Mouse (Mus musculus) forebrain, embryonic 13.5 days (tissue): Measurements from ENCODE around the gene Igdcc3. TPM values are rescaled to one million over a fixed set of nuclear protein-coding genes. Genes with fewer than 3 reads are reported as not detected.
A peak's percentile ranks its signal among the peaks of the same experiment; 100 is the strongest.
"Not testable (repeated sequence)": the region's sequence is repeated elsewhere in the genome, so short reads cannot be mapped to it uniquely, and the experiment has no call there.

Experiments
- ATAC-seq: fragments of 200-750 bp; cut with Nextera tagmentation; 2 replicates; pipeline ENCODE4 v1.8.0; 2017
- H3K27ac ChIP-seq: fragments of 300-500 bp; sonication (generic); 2 replicates; pipeline ENCODE4 v1.5.1; 2015; ENCODE audit warnings: inconsistent platforms, mild to moderate bottlenecking, moderate library complexity
- H3K27me3 ChIP-seq: fragments of 300-500 bp; sonication (generic); 2 replicates; pipeline ENCODE4 v1.6.1; 2015; ENCODE audit warnings: mild to moderate bottlenecking, inconsistent platforms
- H3K36me3 ChIP-seq: fragments of 300-500 bp; sonication (generic); 2 replicates; pipeline ENCODE4 v1.6.1; 2015; ENCODE audit warnings: mild to moderate bottlenecking, inconsistent platforms; ENCODE audit not compliant: poor library complexity, severe bottlenecking
- H3K4me1 ChIP-seq: fragments of 300-500 bp; sonication (generic); 2 replicates; pipeline ENCODE4 v1.6.1; 2015; ENCODE audit warnings: inconsistent platforms
- H3K4me2 ChIP-seq: fragments of 300-500 bp; sonication (generic); 2 replicates; pipeline ENCODE4 v1.6.1; 2015; ENCODE audit warnings: inconsistent platforms, mild to moderate bottlenecking, moderate library complexity
- H3K4me3 ChIP-seq: fragments of 300-500 bp; sonication (generic); 2 replicates; pipeline ENCODE4 v1.5.1; 2015; ENCODE audit warnings: mild to moderate bottlenecking, inconsistent platforms
- H3K9ac ChIP-seq: fragments of 300-500 bp; sonication (generic); 2 replicates; pipeline ENCODE4 v1.6.1; 2015; ENCODE audit warnings: mild to moderate bottlenecking, inconsistent platforms
- H3K9me3 ChIP-seq: fragments of 300-500 bp; sonication (generic); replicated peaks from 2 replicates; pipeline ENCODE4 v1.6.1; 2016; ENCODE audit warnings: inconsistent platforms
- WGBS: fragments of 180-500 bp; shearing (Covaris S2); methylation state at CpG from one replicate; pipeline ENCODE4 v1.1.7; 2015; 5-methylcytosine and 5-hydroxymethylcytosine counted together
- polyA plus RNA-seq: library from polyadenylated mRNA; unstranded; fragments of >200 nt; fragmentation: Nextera tagmentation; extraction: Ambion mirVana; gene quantifications from 2 replicates; pipeline ENCODE4 v1.2.1, GENCODE M21; 2015

The Igdcc3 gene
- polyA plus RNA-seq, 1 experiment from 2014 or later = 13.2 TPM

DNA sequence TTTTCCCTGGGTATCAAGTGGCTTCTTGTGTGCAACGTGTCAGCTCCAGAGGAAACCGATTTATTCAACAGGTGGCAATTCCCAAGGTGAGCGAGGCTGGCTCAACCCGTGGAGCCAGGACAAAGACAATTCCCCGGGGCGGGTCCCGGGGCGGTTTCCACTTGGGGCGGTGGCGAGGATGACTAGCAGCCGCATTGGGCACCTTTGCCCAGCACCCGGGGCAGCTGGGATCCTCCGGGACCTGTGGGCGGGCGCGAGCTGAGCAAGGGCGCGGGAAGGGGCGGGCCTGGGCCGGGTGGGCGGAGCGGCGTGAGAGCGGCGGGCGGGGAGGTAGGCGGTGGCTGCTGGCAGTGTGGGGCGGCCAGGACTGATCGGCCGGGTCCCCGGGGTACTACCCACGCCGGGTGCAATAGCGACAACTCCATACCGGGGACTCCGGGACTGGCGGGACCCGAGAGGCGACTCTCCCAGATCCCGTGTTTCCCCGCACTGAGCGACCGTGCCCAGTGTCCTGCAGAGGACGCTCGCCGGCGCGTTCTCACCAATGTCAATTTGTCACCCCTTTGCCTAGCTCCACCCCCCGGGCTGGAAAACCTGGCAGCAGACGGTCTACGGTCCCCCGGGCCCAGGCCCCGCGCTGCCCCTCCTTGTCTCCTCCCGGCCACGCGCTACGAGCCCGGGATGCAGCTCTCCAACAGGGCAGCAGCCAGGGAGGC is 73.9 kb downstream of the Igdcc3 start:
- peak overlapping the region; percentile 66 for H3K4me3 ChIP-seq
- peak overlapping the region; percentile 75 for H3K27ac ChIP-seq
- H3K9me3 ChIP-seq = no peaks in the 10 kb centered on the region
- ATAC-seq = peak; percentile 96
- peak overlapping the region; percentile 83 for H3K9ac ChIP-seq
- peaks cover 15% of the 10 kb centered on the region for H3K4me1 ChIP-seq
- no peaks in the 10 kb centered on the region for H3K27me3 ChIP-seq
- peak overlapping the region; percentile 92 for H3K4me2 ChIP-seq
- WGBS = under 1% methylated on average over 59 of the region's 59 CpGs
- H3K36me3 ChIP-seq = no peaks in the 10 kb centered on the region

- Histone ChIP-seq H3K4me1 (peaks cover 15% of the 10 kb centered on the region), H3K36me3 (no peaks in the 10 kb centered on the region), H3K27me3 (no peaks in the 10 kb centered on the region), H3K4me2 (peak overlapping the region; percentile 92), H3K9me3 (no peaks in the 10 kb centered on the region), H3K4me3 (peak overlapping the region; percentile 66), H3K9ac (peak overlapping the region; percentile 83), H3K27ac (peak overlapping the region; percentile 75)
- ATAC-seq = peak; percentile 30
- WGBS = 11% methylated on average over 31 of the region's 31 CpGs
Measured at GRCm38 (mm10) chr9:65215494-65216126, 74.6 kb downstream of the Igdcc3 start.

GRCm38 (mm10) chr9:65216972-65217371 is 76.0 kb downstream of the Igdcc3 start:
- Histone ChIP-seq H3K9ac (no peak overlapping the region), H3K4me3 (no peak overlapping the region), H3K9me3 (no peaks in the 10 kb centered on the region), H3K27ac (no peak overlapping the region), H3K4me1 (peaks cover 15% of the 10 kb centered on the region), H3K4me2 (no peak overlapping the region), H3K36me3 (no peaks in the 10 kb centered on the region), H3K27me3 (no peaks in the 10 kb centered on the region)
- WGBS = 77% methylated on average over 8 of the region's 8 CpGs
- no peak for ATAC-seq

GRCm38 (mm10) chr9:65217661-65218060 is 76.7 kb downstream of the Igdcc3 start:
- Histone ChIP-seq H3K4me1 (peaks cover 15% of the 10 kb centered on the region), H3K36me3 (no peaks in the 10 kb centered on the region), H3K4me2 (no peak overlapping the region), H3K9me3 (no peaks in the 10 kb centered on the region), H3K9ac (no peak overlapping the region), H3K4me3 (no peak overlapping the region), H3K27me3 (no peaks in the 10 kb centered on the region), H3K27ac (no peak overlapping the region)
- no peak for ATAC-seq
- WGBS = 80% methylated on average over 6 of the region's 6 CpGs

DNA sequence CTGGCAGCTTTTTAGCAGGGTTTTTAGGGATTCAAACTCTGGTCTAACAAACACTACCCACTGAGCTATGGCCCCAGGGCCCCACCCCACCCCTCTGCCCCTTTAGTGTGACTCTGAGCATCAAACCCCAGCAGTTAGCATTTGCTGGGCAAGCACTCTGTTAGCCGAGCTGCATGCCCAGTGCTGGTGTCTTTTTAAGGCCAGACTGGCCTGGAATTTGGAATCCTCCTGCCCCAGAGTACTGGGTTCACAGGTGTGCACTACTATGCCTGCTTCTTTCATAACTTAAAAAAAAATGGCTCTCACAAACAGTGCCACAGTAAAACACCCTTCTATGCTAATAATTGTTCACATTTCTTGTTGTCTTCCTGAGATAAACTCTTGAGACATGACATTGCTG is 77.9 kb downstream of the Igdcc3 start:
- no peak overlapping the region for H3K4me2 ChIP-seq
- H3K27ac ChIP-seq = no peak overlapping the region; the same call in 1 of the 2 replicates
- H3K4me3 ChIP-seq = no peak overlapping the region
- no peaks in the 10 kb centered on the region for H3K9me3 ChIP-seq
- H3K9ac ChIP-seq = no peak overlapping the region
- WGBS = 55% methylated on average over 1 of the region's 1 CpGs
- H3K4me1 ChIP-seq = peaks cover 15% of the 10 kb centered on the region
- H3K36me3 ChIP-seq = no peaks in the 10 kb centered on the region
- no peaks in the 10 kb centered on the region for H3K27me3 ChIP-seq
- no peak for ATAC-seq

DNA sequence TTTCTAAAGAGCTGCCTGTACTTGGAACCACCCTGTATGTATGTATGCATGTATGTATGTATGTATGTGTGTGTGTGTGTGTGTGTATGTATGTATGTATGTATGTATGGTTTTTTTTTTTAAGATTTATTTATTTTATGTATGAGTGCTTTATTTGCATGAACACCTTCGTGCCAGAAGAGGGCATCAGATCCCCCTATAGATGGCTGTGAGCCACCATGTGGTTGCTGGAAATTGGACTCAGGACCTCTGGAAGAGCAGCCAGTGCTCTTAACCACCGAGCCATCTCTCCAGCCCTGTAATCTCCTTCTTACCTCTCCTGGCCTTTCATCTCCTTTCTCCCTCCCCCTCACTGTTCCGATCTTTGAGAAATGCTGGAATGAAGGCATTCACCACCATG is 79.4 kb downstream of the Igdcc3 start:
- 40% methylated on average over 3 of the region's 3 CpGs for WGBS

DNA sequence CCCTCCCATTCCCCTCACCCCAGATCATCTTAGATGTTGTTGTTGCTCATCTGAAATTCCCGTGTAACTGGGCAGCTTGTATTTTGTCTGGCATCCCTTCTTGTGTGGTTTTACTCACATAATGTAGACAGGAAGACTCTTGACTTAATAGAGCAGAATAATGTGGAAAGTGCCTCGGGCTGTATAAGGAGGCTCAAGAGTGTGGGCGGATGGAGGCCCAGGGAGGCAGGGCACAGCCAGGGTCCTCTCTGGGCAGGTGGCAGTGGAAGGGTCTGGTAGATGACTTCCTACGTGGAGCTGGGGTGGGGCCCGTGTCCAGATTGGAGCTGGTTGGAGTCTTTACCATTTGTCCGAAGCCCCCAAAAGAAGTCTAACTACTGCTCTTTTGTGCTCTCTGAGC is 82.9 kb downstream of the Igdcc3 start:
- H3K9me3 ChIP-seq = no peaks in the 10 kb centered on the region
- no peaks in the 10 kb centered on the region for H3K4me1 ChIP-seq
- H3K4me2 ChIP-seq = no peak overlapping the region
- H3K9ac ChIP-seq = no peak overlapping the region
- no peaks in the 10 kb centered on the region for H3K36me3 ChIP-seq
- H3K4me3 ChIP-seq = no peak overlapping the region
- H3K27me3 ChIP-seq = no peaks in the 10 kb centered on the region
- WGBS = 88% methylated on average over 6 of the region's 6 CpGs
- ATAC-seq = no peak
- no peak overlapping the region for H3K27ac ChIP-seq

More for the DNA sequence above, 79.4 kb downstream of the Igdcc3 start:
- H3K4me2 ChIP-seq, H3K36me3 ChIP-seq, ATAC-seq, H3K9me3 ChIP-seq, H3K9ac ChIP-seq, H3K4me1 ChIP-seq, H3K27ac ChIP-seq, H3K4me3 ChIP-seq, H3K27me3 ChIP-seq: not testable (repeated sequence)

GRCm38 (mm10) chr9:65225795-65226194 is 84.8 kb downstream of the Igdcc3 start:
- H3K9me3 ChIP-seq = no peaks in the 10 kb centered on the region
- WGBS = 30% methylated on average over 4 of the region's 4 CpGs

GRCm38 (mm10) chr9:65230250-65230649 is 89.3 kb downstream of the Igdcc3 start:
- 76% methylated on average over 6 of the region's 6 CpGs for WGBS
- no peaks in the 10 kb centered on the region for H3K27me3 ChIP-seq
- 0 out of 2 replicates have a peak, but pooled peaks cover 4% of the 10 kb centered on the region for H3K4me1 ChIP-seq
- no peak for ATAC-seq
- H3K9me3 ChIP-seq = no peaks in the 10 kb centered on the region
- no peak overlapping the region for H3K4me3 ChIP-seq
- no peak overlapping the region for H3K27ac ChIP-seq
- H3K9ac ChIP-seq = no peak overlapping the region
- H3K36me3 ChIP-seq = peaks cover 9% of the 10 kb centered on the region
- H3K4me2 ChIP-seq = no peak overlapping the region

More at GRCm38 (mm10) chr9:65225795-65226194, 84.8 kb downstream of the Igdcc3 start:
- Histone ChIP-seq H3K27me3 (no peaks in the 10 kb centered on the region), H3K9ac (no peak overlapping the region), H3K27ac (no peak overlapping the region), H3K4me2 (no peak overlapping the region), H3K4me3 (no peak overlapping the region), H3K36me3 (peaks cover 9% of the 10 kb centered on the region), H3K4me1 (no peaks in the 10 kb centered on the region)
- ATAC-seq = no peak

DNA sequence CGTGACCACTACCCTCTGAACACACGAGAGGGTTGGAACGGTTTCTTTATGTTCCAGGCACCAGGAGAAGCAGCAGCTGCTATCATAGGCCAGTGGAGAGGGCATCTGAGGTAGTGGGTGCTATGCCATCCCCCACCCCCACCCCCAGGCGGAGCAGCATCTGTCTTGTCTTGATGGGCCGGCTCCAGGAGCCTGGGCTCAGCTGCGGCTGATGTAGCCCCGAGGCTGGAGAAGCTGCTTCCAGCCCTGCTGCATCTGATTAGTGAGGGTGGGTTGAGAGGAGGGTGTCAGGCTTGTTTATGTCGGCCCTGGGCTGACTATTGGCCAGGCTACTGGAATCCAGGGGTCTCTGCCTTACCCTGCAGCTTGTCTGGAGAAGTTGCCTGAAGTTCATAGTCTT is 90.3 kb downstream of the Igdcc3 start:
- H3K27ac ChIP-seq = no peak overlapping the region
- H3K9me3 ChIP-seq = no peaks in the 10 kb centered on the region
- no peak for ATAC-seq
- peaks cover 13% of the 10 kb centered on the region for H3K36me3 ChIP-seq
- H3K9ac ChIP-seq = no peak overlapping the region
- 69% methylated on average over 8 of the region's 8 CpGs for WGBS
- no peak overlapping the region for H3K4me2 ChIP-seq
- 0 out of 2 replicates have a peak, but pooled peaks cover 4% of the 10 kb centered on the region for H3K4me1 ChIP-seq
- no peaks in the 10 kb centered on the region for H3K27me3 ChIP-seq
- H3K4me3 ChIP-seq = no peak overlapping the region

- H3K4me1 ChIP-seq = 0 out of 2 replicates have a peak, but pooled peaks cover 4% of the 10 kb centered on the region
- WGBS = 89% methylated on average over 9 of the region's 9 CpGs
- H3K27me3 ChIP-seq = no peaks in the 10 kb centered on the region
- ATAC-seq = no peak
- H3K4me3 ChIP-seq = no peak overlapping the region
- H3K9ac ChIP-seq = no peak overlapping the region
- no peak overlapping the region for H3K4me2 ChIP-seq
- no peak overlapping the region for H3K27ac ChIP-seq
- H3K9me3 ChIP-seq = no peaks in the 10 kb centered on the region
- peaks cover 17% of the 10 kb centered on the region for H3K36me3 ChIP-seq
Measured at GRCm38 (mm10) chr9:65233243-65233985, 92.4 kb downstream of the Igdcc3 start.

- ATAC-seq = no peak
- H3K36me3 ChIP-seq = peaks cover 14% of the 10 kb centered on the region
- H3K9me3 ChIP-seq = no peaks in the 10 kb centered on the region
- H3K4me1 ChIP-seq = 0 out of 2 replicates have a peak, but pooled peaks cover 4% of the 10 kb centered on the region
- H3K9ac ChIP-seq = no peak overlapping the region
- no peak overlapping the region for H3K4me2 ChIP-seq
- H3K27ac ChIP-seq = no peak overlapping the region
- 87% methylated on average over 3 of the region's 3 CpGs for WGBS
- H3K4me3 ChIP-seq = no peak overlapping the region
- H3K27me3 ChIP-seq = no peaks in the 10 kb centered on the region
Measured at GRCm38 (mm10) chr9:65234734-65235133, 93.7 kb downstream of the Igdcc3 start.
